Mouse (Mus musculus) midbrain, embryonic 14.5 days (tissue): ENCODE data around the gene Slc9b1. TPM values are rescaled to one million over a fixed set of nuclear protein-coding genes. Genes with fewer than 3 reads are reported as not detected.

ENCODE experiments used
- ATAC-seq: fragments of 200-750 bp; cut with Nextera tagmentation; 2 replicates; pipeline ENCODE4 v1.8.0; 2017; ENCODE audit warnings: moderate number of reproducible peaks, moderate library complexity; ENCODE audit not compliant: low FRiP score, low TSS enrichment
- DNase-seq: peaks from one replicate; pipeline ENCODE4 v3.0.0-alpha.2; 2015
- H3K27ac ChIP-seq: fragments of 300-500 bp; sonication (generic); replicated peaks from 2 replicates; pipeline ENCODE4 v1.5.1; 2014; ENCODE audit warnings: mild to moderate bottlenecking, low read depth, low read length, moderate library complexity
- H3K27me3 ChIP-seq: fragments of 300-500 bp; sonication (generic); 2 replicates; pipeline ENCODE4 v1.6.1; 2014; ENCODE audit warnings: low read length, control low read depth, mixed read lengths; ENCODE audit not compliant: control insufficient read depth, insufficient read depth
- H3K36me3 ChIP-seq: fragments of 300-500 bp; sonication (generic); 2 replicates; pipeline ENCODE4 v1.6.1; 2014; ENCODE audit warnings: low read length, control low read depth; ENCODE audit not compliant: control insufficient read depth, insufficient read depth
- H3K4me1 ChIP-seq: fragments of 300-500 bp; sonication (generic); 2 replicates; pipeline ENCODE4 v1.6.1; 2014; ENCODE audit warnings: mild to moderate bottlenecking, antibody characterized with exemption, low read length, control low read depth; ENCODE audit not compliant: control insufficient read depth, insufficient read depth
- H3K4me2 ChIP-seq: fragments of 300-500 bp; sonication (generic); 2 replicates; pipeline ENCODE4 v1.6.1; 2014; ENCODE audit warnings: mild to moderate bottlenecking, low read length, moderate library complexity
- H3K4me3 ChIP-seq: fragments of 300-500 bp; sonication (generic); replicated peaks from 2 replicates; pipeline ENCODE4 v1.5.1; 2014; ENCODE audit warnings: low read depth, low read length
- H3K9ac ChIP-seq: fragments of 300-500 bp; sonication (generic); replicated peaks from 2 replicates; pipeline ENCODE4 v1.6.1; 2014; ENCODE audit warnings: mild to moderate bottlenecking, low read length, moderate library complexity
- H3K9me3 ChIP-seq: fragments of 300-500 bp; sonication (generic); 2 replicates; pipeline ENCODE4 v1.6.1; 2016; ENCODE audit warnings: low read length, control low read depth, mixed read lengths; ENCODE audit not compliant: control insufficient read depth
- WGBS: fragments of 180-500 bp; shearing (Covaris S2); extraction: QIAGEN DNeasy Blood & Tissue Kit; methylation state at CpG from one replicate; pipeline ENCODE4 v1.1.7; 2014; 5-methylcytosine and 5-hydroxymethylcytosine counted together
- polyA plus RNA-seq: library from polyadenylated mRNA; unstranded; fragments of >200 nt; fragmentation: Nextera tagmentation; extraction: Ambion mirVana; gene quantifications from 2 replicates; pipeline ENCODE4 v1.2.1, GENCODE M21; 2014

Slc9b1 gene
- polyA plus RNA-seq, 1 experiment from 2014 or later, result not detected

DNA sequence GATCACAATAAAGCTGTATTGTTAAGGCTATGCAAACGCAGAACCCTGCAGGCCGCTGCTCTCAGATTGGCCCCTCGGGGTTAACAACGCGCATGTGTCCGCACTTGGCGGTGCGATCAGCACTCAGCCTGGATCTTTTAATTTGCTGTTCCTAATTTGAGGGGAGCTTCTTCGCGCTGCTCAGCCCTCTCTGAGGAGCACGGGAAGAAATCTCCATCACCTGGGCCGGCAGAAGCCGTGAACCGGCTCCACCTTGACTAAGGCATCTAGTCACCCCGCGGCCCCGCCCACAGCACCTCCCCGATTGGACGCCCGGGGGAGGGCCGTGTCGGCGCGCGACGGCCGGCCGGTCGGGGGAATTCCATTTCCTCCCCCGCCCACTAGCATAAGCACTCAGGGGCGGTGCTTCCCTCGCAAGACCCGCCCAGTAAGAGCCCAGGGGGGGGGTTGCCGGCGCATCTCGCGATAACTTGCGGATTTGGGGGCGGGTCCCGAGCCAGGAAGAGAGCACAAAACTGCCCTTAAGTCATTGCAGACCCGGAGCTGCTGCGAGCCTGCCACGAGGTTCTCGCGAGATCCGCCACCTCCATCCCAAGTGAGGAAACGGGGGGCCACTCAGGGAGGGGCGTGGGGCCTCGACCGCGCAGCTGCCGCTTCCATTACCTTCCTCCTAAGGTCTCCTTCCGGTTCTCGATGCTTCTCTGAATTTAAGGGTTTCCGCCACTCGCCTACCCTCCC lies 90.1 kb downstream of the Slc9b1 start, which contains the start of gene Ube2d3:
Gene Ube2d3, plus strand, starts transcription at position 392 of the 738 bp plus-strand sequence.
- Histone ChIP-seq H3K9ac (peak within 1 kb of the TSS; percentile 92), H3K4me2 (peak within 1 kb of the TSS; percentile 98), H3K27ac (peak within 1 kb of the TSS; percentile 100), H3K9me3 (no peaks in the 10 kb centered on the region), H3K4me1 (peaks cover 25% of the 10 kb centered on the region), H3K4me3 (peak within 1 kb of the TSS; percentile 67), H3K27me3 (no peaks in the 10 kb centered on the region), H3K36me3 (peaks cover 4% of the 10 kb centered on the region; the same call in 1 of the 2 replicates)
- under 1% methylated on average over 56 of the region's 56 CpGs for WGBS
- ATAC-seq, result peak; percentile 94
- peak; percentile 99 for DNase-seq

DNA sequence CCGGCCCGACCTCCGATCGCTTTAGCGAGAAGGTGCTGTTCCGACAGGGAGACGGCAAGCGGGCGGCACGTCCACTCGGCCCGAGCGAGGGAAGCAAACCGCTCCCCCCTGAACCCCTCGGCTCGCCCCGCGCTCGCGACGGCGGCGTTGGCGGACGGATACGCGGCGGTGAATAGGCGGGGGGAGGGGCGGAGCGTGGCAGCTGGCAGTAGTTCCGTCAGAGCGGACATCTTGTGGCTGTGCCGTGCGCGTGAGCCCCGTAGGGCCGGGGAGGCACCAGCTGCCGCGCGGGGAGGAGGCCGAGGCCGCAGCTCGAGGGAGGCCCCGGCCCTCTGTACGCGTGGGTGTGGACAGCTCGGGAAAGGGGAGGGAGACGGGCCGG lies 90.7 kb downstream of the Slc9b1 start:
- ATAC-seq, result peak; percentile 81
- Histone ChIP-seq H3K4me2 (peak overlapping the region; percentile 98), H3K4me1 (peaks cover 31% of the 10 kb centered on the region)

DNA sequence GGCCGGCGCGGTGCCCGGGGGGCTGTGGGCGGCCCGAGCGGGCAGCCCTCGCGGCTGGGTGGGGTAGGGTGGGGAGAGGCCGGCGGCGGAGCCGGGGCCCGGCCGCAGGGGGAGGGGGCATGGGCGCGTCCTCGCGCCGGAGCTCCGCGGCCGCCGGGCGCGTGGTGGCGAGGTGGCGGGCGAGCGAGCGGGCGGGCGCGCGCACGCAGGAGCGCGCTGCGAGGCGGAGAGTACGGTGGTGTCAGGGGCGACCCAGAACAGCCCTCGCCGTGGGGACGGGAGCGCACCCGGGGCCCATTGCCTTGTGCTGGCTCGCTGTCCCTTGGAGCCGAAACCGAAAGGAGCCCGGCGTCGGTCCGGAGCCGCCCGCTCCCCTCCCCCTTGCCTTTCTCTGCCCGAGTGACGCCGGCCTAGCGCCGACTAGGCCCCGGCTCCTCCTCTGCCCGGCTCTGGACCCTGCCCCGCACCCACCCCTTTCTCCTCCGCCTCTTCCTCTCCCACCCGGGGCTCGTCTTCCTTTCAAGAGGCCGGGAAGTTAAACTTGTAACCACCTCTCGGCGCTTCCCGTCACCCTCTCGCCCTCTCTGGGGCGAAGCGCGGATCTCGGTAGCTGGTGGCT lies 91.2 kb downstream of the Slc9b1 start:
- Histone ChIP-seq H3K9me3 (no peaks in the 10 kb centered on the region), H3K36me3 (peaks cover 6% of the 10 kb centered on the region; the same call in 1 of the 2 replicates), H3K27me3 (no peaks in the 10 kb centered on the region), H3K4me1 (peaks cover 34% of the 10 kb centered on the region), H3K9ac (peak overlapping the region; percentile 92), H3K4me2 (peak overlapping the region; percentile 98), H3K4me3 (peak overlapping the region; percentile 67), H3K27ac (peak overlapping the region; percentile 100)
- ATAC-seq (peak; percentile 69), DNase-seq (peak; percentile 89)
- WGBS, result under 1% methylated on average over 67 of the region's 76 CpGs

More for the DNA sequence above, 90.7 kb downstream of the Slc9b1 start:
- Histone ChIP-seq H3K4me3 (peak overlapping the region; percentile 67), H3K9me3 (no peaks in the 10 kb centered on the region), H3K9ac (peak overlapping the region; percentile 92), H3K27me3 (no peaks in the 10 kb centered on the region), H3K36me3 (peaks cover 4% of the 10 kb centered on the region; the same call in 1 of the 2 replicates), H3K27ac (peak overlapping the region; percentile 100)
- peak; percentile 95 for DNase-seq
- WGBS, result under 1% methylated on average over 48 of the region's 50 CpGs

DNA sequence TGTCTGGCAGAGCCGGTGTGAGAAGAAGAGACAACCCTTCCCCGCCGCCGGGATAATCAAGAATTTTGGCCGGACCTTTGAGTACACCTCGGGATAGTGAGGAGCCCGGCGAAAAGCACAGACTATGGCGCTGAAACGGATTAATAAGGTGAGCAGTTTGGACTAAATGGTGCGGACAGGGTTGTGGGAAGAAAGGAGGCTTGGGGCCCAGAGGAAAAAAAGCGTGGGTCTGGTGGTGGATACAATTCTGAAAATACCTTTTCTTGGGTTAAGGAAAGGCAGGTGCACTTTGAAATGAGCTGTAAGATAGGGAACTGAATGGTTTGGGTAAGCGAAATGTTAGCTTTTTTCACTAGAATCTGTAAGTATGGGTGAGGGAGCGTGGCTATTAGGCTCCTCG lies 91.8 kb downstream of the Slc9b1 start:
- ATAC-seq (no peak), DNase-seq (no peak)
- 3% methylated on average over 15 of the region's 15 CpGs for WGBS

DNA sequence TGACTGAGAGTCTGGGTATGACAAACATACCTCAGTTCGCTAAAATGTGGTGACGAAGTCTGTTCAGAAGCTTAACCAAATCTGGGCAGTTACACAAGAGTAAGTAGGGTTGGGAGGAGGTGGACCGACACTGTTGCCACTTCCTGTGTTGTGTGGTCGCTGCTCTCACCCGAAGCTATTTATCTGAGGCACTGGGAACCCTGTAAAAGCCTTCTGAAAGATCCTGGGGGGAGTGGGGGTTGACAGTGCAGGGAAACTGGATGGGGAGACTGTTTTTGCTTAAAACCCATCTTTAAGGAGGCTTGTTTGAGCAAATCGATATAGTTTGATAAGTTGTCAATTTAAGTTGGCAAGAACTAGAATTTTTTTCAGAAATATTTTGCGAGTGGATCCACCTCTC lies 92.4 kb downstream of the Slc9b1 start:
- Histone ChIP-seq H3K9me3 (no peaks in the 10 kb centered on the region), H3K9ac (peak overlapping the region; percentile 92), H3K27ac (peak overlapping the region; percentile 22; the same call in 1 of the 2 replicates), H3K4me3 (peak overlapping the region; percentile 67), H3K4me1 (peaks cover 34% of the 10 kb centered on the region), H3K27me3 (no peaks in the 10 kb centered on the region), H3K4me2 (peak overlapping the region; percentile 98), H3K36me3 (peaks cover 9% of the 10 kb centered on the region; the same call in 1 of the 2 replicates)
- no peak for ATAC-seq
- 21% methylated on average over 7 of the region's 7 CpGs for WGBS
- peak; percentile 24 for DNase-seq

More for the DNA sequence above, 91.8 kb downstream of the Slc9b1 start:
- Histone ChIP-seq H3K27me3 (no peaks in the 10 kb centered on the region), H3K9me3 (no peaks in the 10 kb centered on the region), H3K36me3 (peaks cover 6% of the 10 kb centered on the region; the same call in 1 of the 2 replicates), H3K4me1 (peaks cover 34% of the 10 kb centered on the region), H3K9ac (peak overlapping the region; percentile 92), H3K4me3 (peak overlapping the region; percentile 67), H3K27ac (peak overlapping the region; percentile 100), H3K4me2 (peak overlapping the region; percentile 98)

DNA sequence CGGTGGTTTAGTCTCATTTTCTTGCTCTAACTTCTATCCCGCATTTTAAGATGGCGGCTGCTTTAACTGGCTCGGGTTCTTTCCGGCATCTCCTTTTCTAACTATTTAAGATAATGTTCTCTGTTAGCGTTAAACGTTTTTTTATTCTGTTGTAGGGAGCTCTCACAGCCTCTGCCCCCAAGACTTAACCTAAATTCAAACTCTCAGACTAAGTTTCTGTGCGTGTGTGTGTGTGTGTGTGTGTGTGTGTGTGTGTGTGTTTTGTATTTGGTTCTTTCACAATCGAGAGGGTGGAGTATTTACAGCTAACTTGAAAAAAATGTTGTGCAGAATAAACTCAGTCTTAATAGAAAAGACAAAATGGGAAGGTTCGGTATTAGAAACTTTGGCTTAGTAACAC lies 92.8 kb downstream of the Slc9b1 start:
- H3K4me3 ChIP-seq, result peak overlapping the region; percentile 67
- peak overlapping the region; percentile 98 for H3K4me2 ChIP-seq
- H3K27me3 ChIP-seq, result no peaks in the 10 kb centered on the region
- ATAC-seq (no peak), DNase-seq (no peak)
- no peaks in the 10 kb centered on the region for H3K9me3 ChIP-seq
- peaks cover 34% of the 10 kb centered on the region for H3K4me1 ChIP-seq
- peak overlapping the region; percentile 92 for H3K9ac ChIP-seq
- H3K36me3 ChIP-seq, result peaks cover 9% of the 10 kb centered on the region; the same call in 1 of the 2 replicates
- H3K27ac ChIP-seq, result no peak overlapping the region
- 49% methylated on average over 10 of the region's 10 CpGs for WGBS

DNA sequence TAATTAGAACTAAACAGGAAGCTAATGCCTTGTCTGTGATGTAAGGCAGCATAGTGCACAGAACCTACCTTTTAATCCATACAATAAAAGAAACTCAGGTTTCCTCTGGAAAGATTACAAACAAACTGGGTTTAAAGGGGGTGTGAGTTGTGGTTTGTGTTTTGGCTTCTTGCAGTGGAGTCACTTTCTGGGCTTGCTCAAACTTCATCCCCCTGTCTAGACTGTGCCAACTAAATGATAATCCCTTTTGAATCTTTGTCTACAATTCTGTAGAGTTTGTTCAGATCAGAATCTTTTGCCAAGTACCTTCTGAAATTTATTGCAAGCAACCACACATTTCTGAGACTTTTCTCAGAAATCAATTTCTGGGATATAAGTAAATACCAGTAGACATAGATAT lies 97.1 kb downstream of the Slc9b1 start:
- H3K36me3 ChIP-seq, result peaks cover 9% of the 10 kb centered on the region; the same call in 1 of the 2 replicates
- H3K4me3 ChIP-seq, result no peak overlapping the region
- H3K4me1 ChIP-seq, result peaks cover 28% of the 10 kb centered on the region
- H3K27me3 ChIP-seq, result no peaks in the 10 kb centered on the region
- H3K9me3 ChIP-seq, result no peaks in the 10 kb centered on the region
- H3K9ac ChIP-seq, result no peak overlapping the region
- DNase-seq (no peak), ATAC-seq (no peak)
- no peak overlapping the region for H3K4me2 ChIP-seq
- no peak overlapping the region for H3K27ac ChIP-seq
